Mouse (Mus musculus) myocyte (in vitro differentiated cells): Measurements from ENCODE around the gene Tsen34.

Experiments
- MAX ChIP-seq: IDR thresholded peaks from one replicate; pipeline ENCODE4 v1.6.1; 2011; ENCODE audit warnings: low read depth, mild to moderate bottlenecking, control low read depth
- POLR2A ChIP-seq: IDR thresholded peaks from one replicate; pipeline ENCODE4 v1.6.1; 2011; ENCODE audit warnings: low read depth, mild to moderate bottlenecking, control low read depth, moderate library complexity; ENCODE audit not compliant: insufficient read length
- POLR2AphosphoS2 ChIP-seq: IDR thresholded peaks from one replicate; pipeline ENCODE4 v1.6.1; 2011; ENCODE audit warnings: low read depth, control low read depth; ENCODE audit not compliant: insufficient read length
- TCF12 ChIP-seq: IDR thresholded peaks from one replicate; pipeline ENCODE4 v1.6.1; 2011; ENCODE audit warnings: mild to moderate bottlenecking, control low read depth; ENCODE audit not compliant: poor library complexity, insufficient read depth, severe bottlenecking
- USF1 ChIP-seq: IDR thresholded peaks from one replicate; pipeline ENCODE4 v1.6.1; 2011; ENCODE audit warnings: low read depth, mild to moderate bottlenecking, control low read depth, moderate library complexity

DNA sequence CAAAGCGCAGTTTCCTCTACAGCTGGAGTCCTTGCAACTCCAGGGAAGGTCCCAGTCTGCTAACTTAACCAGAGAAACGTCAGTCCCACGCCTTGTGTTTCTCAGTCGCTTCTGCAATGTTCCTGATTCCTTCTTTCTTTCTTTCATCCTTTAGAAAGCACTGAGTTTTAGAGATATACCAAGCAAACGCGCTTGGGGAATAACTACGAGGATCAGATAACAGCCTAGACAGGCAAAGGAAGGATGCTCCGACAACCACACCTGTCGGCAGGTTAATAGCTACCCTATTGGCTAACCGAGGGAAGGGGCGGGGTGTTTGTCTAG, 48.4 kb upstream of the Tsen34 start:
- TF ChIP-seq POLR2AphosphoS2 (no peak), POLR2A (no peak), MAX (no peak), USF1 (no peak), TCF12 (no peak)
